In the genomic region with DNA sequence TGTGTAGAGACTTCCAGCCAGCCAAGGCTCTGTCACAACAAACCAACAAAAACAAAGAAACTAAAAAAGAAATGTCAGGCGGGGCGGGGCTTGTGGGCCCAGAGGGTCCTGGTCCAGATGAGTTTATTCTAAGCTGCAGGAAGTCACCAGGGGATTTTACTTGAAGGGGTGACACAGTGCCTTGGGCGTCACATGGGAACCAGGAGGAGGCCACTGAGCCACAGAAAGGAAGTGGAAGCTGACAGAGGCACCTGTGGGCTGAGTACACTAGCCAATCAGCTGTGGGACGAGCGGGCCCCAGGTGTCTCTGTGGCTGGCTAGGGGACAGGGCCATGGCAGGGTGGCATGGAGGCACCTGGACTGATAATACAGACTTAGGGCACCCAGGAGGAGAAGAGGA, we compare ENCODE assay signal across 28 mouse cellular contexts. TPM values are rescaled to one million over a fixed set of nuclear protein-coding genes. Genes with fewer than 3 reads are reported as not detected.
A peak's percentile ranks its signal among the peaks of the same experiment; 100 is the strongest.
DNase-seq lines count a peak whose midpoint lies in the region; TF ChIP-seq lines count a peak whose summit lies in the region.
"Had no signal": no experiment of that assay in that cellular context is flagged by ENCODE, and none has a peak within 500 bp of the region (broad histone marks: within the 10 kb centered on the region; RNA-seq: fewer than 3 reads in every experiment).

No protein-coding gene starts in this region.

- TF ChIP-seq CTCF in spleen, adult 2 months (IDR thresholded peaks at IDR 0.05; ENCODE audit: extremely low read depth, insufficient read depth, insufficient read length, insufficient replicate concordance) = no peak
- no peak for TF ChIP-seq CTCF in thymus, adult 2 months (IDR thresholded peaks at IDR 0.05; ENCODE audit: borderline replicate concordance, control insufficient read depth, extremely low read depth, insufficient read depth, low read length, poor library complexity)

- H3K4me1 ChIP-seq in spleen, adult 2 months (ENCODE audit: control insufficient read depth, insufficient read depth, insufficient read length) = peaks cover 4% of the 10 kb centered on the region
- peaks cover 54% of the 10 kb centered on the region for H3K4me1 ChIP-seq in embryonic facial prominence, embryonic 10.5 days
- peaks cover 49% of the 10 kb centered on the region for H3K4me1 ChIP-seq in thymus, adult 2 months (replicated peaks; ENCODE audit: control insufficient read depth, insufficient read depth, low read length)

- WGBS in spleen, adult 2 months = 28% methylated on average over 5 of the region's 5 CpGs
- 81% methylated on average over 5 of the region's 5 CpGs for WGBS in embryonic facial prominence, embryonic 10.5 days
- 30% methylated on average over 5 of the region's 5 CpGs for WGBS in thymus, adult 2 months

- no peak overlapping the region for H3K27ac ChIP-seq in spleen, adult 2 months (ENCODE audit: insufficient read depth, low read length)
- peak overlapping the region; percentile 51; the same call in 1 of the 2 replicates for H3K27ac ChIP-seq in embryonic facial prominence, embryonic 10.5 days (replicated peaks)
- H3K27ac ChIP-seq in thymus, adult 2 months (ENCODE audit: control insufficient read depth, insufficient read depth, low read length) = peak overlapping the region; percentile 75
- H3K27ac ChIP-seq: forebrain, embryonic 13.5 days; gastrocnemius, adult 2 months; heart, embryonic 13.5 days; hindbrain, embryonic 13.5 days; kidney, postnatal 0 days; left cerebral cortex, adult 2 months; liver, embryonic 15.5 days; lung, embryonic 15.5 days; midbrain, embryonic 15.5 days; neural tube, embryonic 13.5 days had no signal

- peaks cover 4% of the 10 kb centered on the region for H3K27me3 ChIP-seq in spleen, adult 2 months (ENCODE audit: control insufficient read depth, insufficient read depth, low read length)
- peaks cover 23% of the 10 kb centered on the region for H3K27me3 ChIP-seq in embryonic facial prominence, embryonic 10.5 days (replicated peaks; ENCODE audit: low read depth, poor library complexity, severe bottlenecking)
- no peaks in the 10 kb centered on the region; the same call in 1 of the 2 replicates for H3K27me3 ChIP-seq in thymus, adult 2 months (ENCODE audit: control insufficient read depth, insufficient read depth, low read length)
- H3K27me3 ChIP-seq: lung, embryonic 15.5 days had no signal

- H3K9me3 ChIP-seq in embryonic facial prominence, embryonic 10.5 days = no peaks in the 10 kb centered on the region
- H3K9me3 ChIP-seq: heart, embryonic 13.5 days; liver, embryonic 15.5 days; lung, embryonic 15.5 days; midbrain, embryonic 15.5 days; neural tube, embryonic 13.5 days had no signal

- TF ChIP-seq POLR2A in spleen, adult 2 months (IDR thresholded peaks at IDR 0.05; ENCODE audit: low read depth, low read length) = no peak
- no peak for TF ChIP-seq POLR2A in thymus, adult 2 months (IDR thresholded peaks at IDR 0.05; ENCODE audit: control insufficient read depth, extremely low read depth, insufficient read depth, low read length, poor library complexity)

- no peaks in the 10 kb centered on the region for H3K36me3 ChIP-seq in spleen, adult 2 months (ENCODE audit: control insufficient read depth, insufficient read depth, low read length)
- no peaks in the 10 kb centered on the region for H3K36me3 ChIP-seq in embryonic facial prominence, embryonic 10.5 days (replicated peaks)
- no peaks in the 10 kb centered on the region for H3K36me3 ChIP-seq in thymus, adult 2 months (ENCODE audit: control insufficient read depth, insufficient read depth, low read length)
- H3K36me3 ChIP-seq: heart, embryonic 13.5 days; hindbrain, embryonic 13.5 days; liver, embryonic 15.5 days; lung, embryonic 15.5 days; midbrain, embryonic 15.5 days; neural tube, embryonic 13.5 days had no signal

- no peak overlapping the region for H3K4me3 ChIP-seq in spleen, adult 2 months (ENCODE audit: extremely low read depth, insufficient read depth, insufficient read length)
- no peak overlapping the region for H3K4me3 ChIP-seq in embryonic facial prominence, embryonic 10.5 days
- H3K4me3 ChIP-seq in thymus, adult 2 months (ENCODE audit: control insufficient read depth, insufficient read depth, low read length) = no peak overlapping the region
- H3K4me3 ChIP-seq: forebrain, embryonic 13.5 days; gastrocnemius, adult 2 months; heart, embryonic 13.5 days; hindbrain, embryonic 13.5 days; left cerebral cortex, adult 2 months; liver, embryonic 15.5 days; lung, embryonic 15.5 days; midbrain, embryonic 15.5 days; myocyte; neural tube, embryonic 13.5 days had no signal

- DNase-seq in spleen, adult 2 months (ENCODE audit: low read depth in 1 of 2, low spot score in 2 of 2) = peak; percentile 20 to 43
- DNase-seq in spleen, postnatal 10 days (ENCODE audit: low spot score in 2 of 2) = no peak
- DNase-seq in embryonic facial prominence, embryonic 10.5 days (ENCODE audit: low spot score) = no peak
- DNase-seq in thymus, adult 2 months = peak; percentile 40
- DNase-seq in thymus, postnatal 4 days = peak; percentile 57
- DNase-seq in adrenal gland, postnatal 36 days = no peak
- no peak for DNase-seq in adrenal gland, postnatal 4 days (ENCODE audit: low spot score in 2 of 2)
- DNase-seq: adrenal gland, adult 2 months; cerebellum, adult 2 months; cerebellum, postnatal 25 days; embryo, embryonic 11 days; gastrocnemius, adult 2 months; heart, postnatal 14 days; kidney, adult 18-20 months; left cerebral cortex, postnatal 4 days; liver; lung, postnatal 4 days had no signal

RNA-seq across cellular contexts. Expression of a gene that starts 17.8 kb away (rescaled TPM):
- polyA plus RNA-seq in spleen, adult 2 months (2012; rRNA removed) = 21.0 and 28.1 TPM in 2 replicates
- 86.3 and 93.8 TPM in 2 replicates for polyA plus RNA-seq in embryonic facial prominence, embryonic 10.5 days (2016; fragmentation: Nextera tagmentation; extraction: Ambion mirVana)
- polyA plus RNA-seq in thymus, adult 2 months (2012; rRNA removed) = 10.6 and 10.7 TPM in 2 replicates
- 10 to 100 TPM in 1 of 2 experiments, 1 to 10 TPM in 1; 5.4 to 11.2 TPM for total RNA-seq in adrenal gland, postnatal 36 days (2021)
- total RNA-seq in adrenal gland, postnatal 4 days (2021) = 10 to 100 TPM; 13.2 to 14.8 TPM
- polyA plus RNA-seq: inflammation-experienced regulatory T-cells, adult 6 months had no signal

Comparison
In these comparisons a context has a peak if more than half of its experiments do, and no peak if none do; other contexts are left out.
1. DNase-seq: peak in spleen, adult 2 months (2 of 2), thymus, adult 2 months (single experiment) and thymus, postnatal 4 days (single experiment); none in spleen, postnatal 10 days (0 of 2), embryonic facial prominence, embryonic 10.5 days (single experiment), adrenal gland, postnatal 36 days (0 of 2) and adrenal gland, postnatal 4 days (0 of 2).